Mouse (Mus musculus) kidney, postnatal 0 days (tissue): Measurements from ENCODE around the gene Atp6v0a4. TPM values are rescaled to one million over a fixed set of nuclear protein-coding genes. Genes with fewer than 3 reads are reported as not detected.

Experiments
- ATAC-seq: fragments of 200-750 bp; cut with Nextera tagmentation; replicated peaks from 2 replicates; pipeline ENCODE4 v1.8.0; 2017; ENCODE audit warnings: low read depth, moderate number of reproducible peaks, moderate TSS enrichment, moderate library complexity; ENCODE audit not compliant: low FRiP score
- DNase-seq: peaks from one replicate; pipeline ENCODE4 v3.0.0-alpha.2; 2016; ENCODE audit warnings: low spot score
- H3K27ac ChIP-seq: fragments of 300-500 bp; sonication (generic); 2 replicates; pipeline ENCODE4 v1.5.1; 2014; ENCODE audit warnings: mild to moderate bottlenecking
- H3K27me3 ChIP-seq: fragments of 300-500 bp; sonication (generic); 2 replicates; pipeline ENCODE4 v1.6.1; 2014; ENCODE audit warnings: low read length, mixed read lengths; ENCODE audit not compliant: insufficient read depth
- H3K36me3 ChIP-seq: fragments of 300-500 bp; sonication (generic); 2 replicates; pipeline ENCODE4 v1.6.1; 2014; ENCODE audit warnings: low read length, mixed read lengths; ENCODE audit not compliant: insufficient read depth
- H3K4me1 ChIP-seq: fragments of 300-500 bp; sonication (generic); replicated peaks from 2 replicates; pipeline ENCODE4 v1.6.1; 2014; ENCODE audit warnings: antibody characterized with exemption, low read length, mixed read lengths; ENCODE audit not compliant: insufficient read depth
- H3K4me2 ChIP-seq: fragments of 300-500 bp; sonication (generic); 2 replicates; pipeline ENCODE4 v1.6.1; 2014; ENCODE audit warnings: mild to moderate bottlenecking, low read length, moderate library complexity, mixed read lengths
- H3K4me3 ChIP-seq: fragments of 300-500 bp; sonication (generic); replicated peaks from 2 replicates; pipeline ENCODE4 v1.5.1; 2014; ENCODE audit warnings: low read depth, low read length
- H3K9ac ChIP-seq: fragments of 300-500 bp; sonication (generic); 2 replicates; pipeline ENCODE4 v1.6.1; 2014; ENCODE audit warnings: low read depth, low read length
- H3K9me3 ChIP-seq: fragments of 300-500 bp; sonication (generic); replicated peaks from 2 replicates; pipeline ENCODE4 v1.6.1; 2016; ENCODE audit warnings: low read length, inconsistent platforms, mixed read lengths
- CTCF ChIP-seq: IDR thresholded peaks from 2 replicates; pipeline ENCODE4 v1.5.1; 2016; ENCODE audit warnings: antibody characterized with exemption, low read depth, mild to moderate bottlenecking, moderate library complexity
- WGBS: fragments of 180-500 bp; shearing (Covaris S2); extraction: QIAGEN DNeasy Blood & Tissue Kit; methylation state at CpG from one replicate; pipeline ENCODE4 v1.1.7; 2014; 5-methylcytosine and 5-hydroxymethylcytosine counted together
- polyA plus RNA-seq: library from polyadenylated mRNA; unstranded; fragments of >200 nt; fragmentation: Nextera tagmentation; extraction: Ambion mirVana; gene quantifications from 2 replicates; pipeline ENCODE4 v1.2.1, GENCODE M21; 2015

The Atp6v0a4 gene
- polyA plus RNA-seq, 1 experiment from 2014 or later: 37.9 TPM

DNA sequence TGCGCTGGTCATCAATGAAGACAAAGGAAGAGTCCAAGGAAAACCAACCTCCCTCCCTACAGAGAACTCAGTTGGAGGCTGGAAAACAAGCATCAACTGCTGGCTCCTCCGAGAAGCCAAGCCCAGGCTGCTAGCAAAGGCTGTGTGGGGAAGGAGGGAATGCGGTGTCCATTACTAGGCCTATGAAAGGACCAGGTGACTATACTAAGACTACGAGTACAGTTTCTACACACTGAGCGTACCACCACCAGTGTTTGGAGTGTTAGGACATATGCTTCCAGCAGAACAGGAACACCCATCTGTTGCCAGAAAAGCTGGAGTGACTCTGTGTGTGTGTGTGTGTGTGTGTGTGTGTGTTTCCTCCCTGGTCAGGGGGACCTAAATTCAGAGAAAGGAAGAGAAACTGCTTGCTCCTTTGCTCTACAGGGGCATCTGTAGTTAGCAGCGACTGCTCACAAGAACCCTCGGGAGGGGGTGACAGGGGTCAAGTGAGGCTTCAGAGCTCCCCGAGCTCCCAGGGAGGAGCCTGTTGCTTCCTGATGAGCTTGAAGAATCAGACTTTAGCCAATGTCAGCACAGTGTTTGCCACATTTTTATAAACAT lies 21.2 kb upstream of the Atp6v0a4 start:
- DNase-seq (peak; percentile 46), ATAC-seq (no peak)
- Histone ChIP-seq H3K4me2 (no peak overlapping the region), H3K4me3 (no peak overlapping the region), H3K9ac (no peak overlapping the region), H3K27ac (peak overlapping the region; percentile 82), H3K36me3 (peaks cover 13% of the 10 kb centered on the region; the same call in 1 of the 2 replicates), H3K27me3 (no peaks in the 10 kb centered on the region), H3K9me3 (no peaks in the 10 kb centered on the region), H3K4me1 (peaks cover 21% of the 10 kb centered on the region; the same call in 1 of the 2 replicates)
- 65% methylated on average over 8 of the region's 8 CpGs for WGBS
- TF ChIP-seq CTCF: no peak

- 15% methylated on average over 9 of the region's 9 CpGs for WGBS
- Histone ChIP-seq H3K4me2 (no peak overlapping the region), H3K27me3 (no peaks in the 10 kb centered on the region), H3K36me3 (peaks cover 11% of the 10 kb centered on the region; the same call in 1 of the 2 replicates), H3K4me3 (no peak overlapping the region), H3K27ac (peak overlapping the region; percentile 82), H3K9me3 (no peaks in the 10 kb centered on the region), H3K4me1 (peaks cover 21% of the 10 kb centered on the region; the same call in 1 of the 2 replicates), H3K9ac (no peak overlapping the region)
- no peak for TF ChIP-seq CTCF
- DNase-seq: peak; percentile 79
- ATAC-seq: peak; percentile 61
These were observed 20.0 kb upstream of the Atp6v0a4 start for GRCm38 (mm10) chr6:38144161-38144998.

- H3K4me3 ChIP-seq: no peak overlapping the region
- 86% methylated on average over 9 of the region's 9 CpGs for WGBS
- H3K27me3 ChIP-seq: no peaks in the 10 kb centered on the region
- TF ChIP-seq CTCF: no peak
- H3K9ac ChIP-seq: no peak overlapping the region
- ATAC-seq: no peak
- DNase-seq: no peak
- H3K27ac ChIP-seq: no peak overlapping the region
- H3K4me1 ChIP-seq: peaks cover 17% of the 10 kb centered on the region; the same call in 1 of the 2 replicates
- H3K9me3 ChIP-seq: no peaks in the 10 kb centered on the region
- H3K36me3 ChIP-seq: peaks cover 10% of the 10 kb centered on the region; the same call in 1 of the 2 replicates
- no peak overlapping the region for H3K4me2 ChIP-seq
These were observed 16.0 kb upstream of the Atp6v0a4 start for GRCm38 (mm10) chr6:38140402-38140801.

DNA sequence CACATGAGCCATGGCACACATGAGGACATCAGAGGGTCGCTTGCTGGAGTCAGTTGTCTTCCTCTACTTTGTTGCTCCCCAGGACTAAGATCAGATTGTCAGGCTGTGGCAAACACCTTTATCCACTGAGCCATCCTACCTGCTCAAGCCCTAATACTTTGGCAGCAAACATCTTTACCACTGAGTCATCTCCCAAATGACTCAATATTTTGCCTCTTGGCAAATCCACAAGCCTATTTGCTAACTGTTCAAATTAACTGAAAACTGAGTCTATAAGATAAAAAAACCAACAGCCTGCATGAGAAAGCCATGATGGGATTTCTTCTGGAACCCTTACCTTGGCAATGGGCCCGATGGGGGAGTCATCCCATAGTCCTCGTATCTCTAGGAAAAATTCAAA lies 14.7 kb upstream of the Atp6v0a4 start:
- H3K4me1 ChIP-seq: peaks cover 7% of the 10 kb centered on the region; the same call in 1 of the 2 replicates
- no peaks in the 10 kb centered on the region for H3K9me3 ChIP-seq
- DNase-seq (no peak), ATAC-seq (no peak)
- H3K36me3 ChIP-seq: peaks cover 10% of the 10 kb centered on the region; the same call in 1 of the 2 replicates
- WGBS: 88% methylated on average over 3 of the region's 3 CpGs
- no peak overlapping the region for H3K9ac ChIP-seq
- TF ChIP-seq CTCF: no peak
- H3K27ac ChIP-seq: no peak overlapping the region
- no peak overlapping the region for H3K4me2 ChIP-seq
- H3K27me3 ChIP-seq: no peaks in the 10 kb centered on the region
- no peak overlapping the region for H3K4me3 ChIP-seq

GRCm38 (mm10) chr6:38134806-38135559 lies 10.6 kb upstream of the Atp6v0a4 start:
- peaks cover 8% of the 10 kb centered on the region; the same call in 1 of the 2 replicates for H3K36me3 ChIP-seq
- no peak for ATAC-seq

DNA sequence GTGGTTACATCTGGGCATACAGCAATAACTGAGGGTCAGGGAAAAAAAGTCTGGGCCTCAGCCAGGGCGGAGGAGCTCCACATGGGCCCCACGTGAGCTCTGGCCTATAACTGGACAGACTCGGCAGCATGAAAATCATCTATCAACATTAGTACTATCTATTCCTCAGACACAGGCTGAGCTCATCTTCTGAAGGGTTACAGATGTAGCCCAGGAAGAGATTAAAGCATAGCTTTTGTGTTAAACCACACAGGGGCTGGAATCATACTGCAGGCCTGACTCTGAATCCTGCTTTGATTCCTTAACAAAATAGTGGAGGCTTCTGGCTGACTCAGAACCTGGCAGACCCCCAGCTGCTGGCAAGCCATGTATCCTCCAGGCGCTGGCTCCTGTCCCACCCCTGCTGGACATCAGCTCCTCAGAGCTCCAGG lies 7.4 kb upstream of the Atp6v0a4 start:
- 68% methylated on average over 4 of the region's 4 CpGs for whole genome bisulfite sequencing
- no peaks in the 10 kb centered on the region for H3K27me3 ChIP-seq
- no peak overlapping the region for H3K9ac ChIP-seq
- no peak for ATAC-seq
- peaks cover 8% of the 10 kb centered on the region; the same call in 1 of the 2 replicates for H3K36me3 ChIP-seq
- H3K27ac ChIP-seq: no peak overlapping the region
- H3K9me3 ChIP-seq: no peaks in the 10 kb centered on the region
- TF ChIP-seq CTCF: no peak
- H3K4me2 ChIP-seq: no peak overlapping the region
- no peak overlapping the region for H3K4me3 ChIP-seq
- no peaks in the 10 kb centered on the region for H3K4me1 ChIP-seq
- DNase-seq: no peak

More at GRCm38 (mm10) chr6:38134806-38135559, 10.6 kb upstream of the Atp6v0a4 start:
- DNase-seq: no peak
- WGBS: 91% methylated on average over 8 of the region's 8 CpGs
- Histone ChIP-seq H3K4me3 (no peak overlapping the region), H3K27ac (no peak overlapping the region), H3K4me2 (no peak overlapping the region), H3K9ac (no peak overlapping the region), H3K4me1 (no peaks in the 10 kb centered on the region), H3K27me3 (no peaks in the 10 kb centered on the region), H3K9me3 (no peaks in the 10 kb centered on the region)
- no peak for TF ChIP-seq CTCF
